Mouse (Mus musculus) heart, postnatal 14 days (tissue): ENCODE results near the gene Amotl1. TPM values are rescaled to one million over a fixed set of nuclear protein-coding genes. Genes with fewer than 3 reads are reported as not detected.
"Not testable (repeated sequence)": the region's sequence is repeated elsewhere in the genome, so short reads cannot be mapped to it uniquely, and the experiment has no call there.

Experiments used
- DNase-seq, 2 experiments: peaks; one replicate each; pipeline ENCODE4 v3.0.0; 2021 to 2022
- intact Hi-C: fragments of 180-260 bp; cut with DNase I; formaldehyde crosslinking; loops from one replicate; pipeline ENCODE4 v1.15.1; 2025
- long read RNA-seq, 2 experiments: library from polyadenylated mRNA; stranded (forward); transcript quantifications; one replicate each; pipeline ENCODE4 v2.0.0; 2021
- total RNA-seq, 2 experiments: library from RNA; stranded (reverse); gene quantifications; 2 replicates each; pipeline ENCODE4 v1.2.3; 2021

Gene Amotl1
- total RNA-seq, result 10 to 100 TPM; 54.1 to 55.8 TPM
- long read RNA-seq, experiment 1, partial matches to known transcripts, result 0 of 10 reads
- long read RNA-seq, experiment 1, other reads (novel, unspliced or antisense), result 10 of 10 reads
- long read RNA-seq, experiment 2, partial matches to known transcripts, result 0 of 13 reads
- long read RNA-seq, experiment 2, other reads (novel, unspliced or antisense), result 13 of 13 reads

DNA sequence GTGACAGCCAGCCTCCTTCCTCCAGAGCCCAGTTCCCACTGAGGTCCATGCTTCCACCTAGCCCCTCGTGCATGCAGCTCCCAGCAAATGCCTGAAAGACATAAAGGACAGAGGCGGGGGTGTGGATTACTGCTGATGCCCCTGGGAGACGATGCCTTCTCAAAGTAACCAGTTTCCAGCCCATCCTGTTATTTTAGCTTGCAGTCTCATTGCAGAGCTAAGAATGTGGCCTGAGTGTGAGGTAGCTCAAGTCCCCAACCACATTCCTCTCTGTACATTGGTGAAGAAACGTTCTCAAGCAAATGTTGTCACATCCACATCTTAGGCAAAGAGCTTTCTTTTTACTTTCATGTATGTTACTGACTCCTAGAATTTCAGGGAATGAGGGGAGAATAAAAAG lies at the start of gene Amotl1:
TSS of gene Amotl1 (minus strand) at position 101 of the 400 bp plus-strand sequence.
- intact Hi-C loops, result no loop called here
- no peak for DNase-seq

DNA sequence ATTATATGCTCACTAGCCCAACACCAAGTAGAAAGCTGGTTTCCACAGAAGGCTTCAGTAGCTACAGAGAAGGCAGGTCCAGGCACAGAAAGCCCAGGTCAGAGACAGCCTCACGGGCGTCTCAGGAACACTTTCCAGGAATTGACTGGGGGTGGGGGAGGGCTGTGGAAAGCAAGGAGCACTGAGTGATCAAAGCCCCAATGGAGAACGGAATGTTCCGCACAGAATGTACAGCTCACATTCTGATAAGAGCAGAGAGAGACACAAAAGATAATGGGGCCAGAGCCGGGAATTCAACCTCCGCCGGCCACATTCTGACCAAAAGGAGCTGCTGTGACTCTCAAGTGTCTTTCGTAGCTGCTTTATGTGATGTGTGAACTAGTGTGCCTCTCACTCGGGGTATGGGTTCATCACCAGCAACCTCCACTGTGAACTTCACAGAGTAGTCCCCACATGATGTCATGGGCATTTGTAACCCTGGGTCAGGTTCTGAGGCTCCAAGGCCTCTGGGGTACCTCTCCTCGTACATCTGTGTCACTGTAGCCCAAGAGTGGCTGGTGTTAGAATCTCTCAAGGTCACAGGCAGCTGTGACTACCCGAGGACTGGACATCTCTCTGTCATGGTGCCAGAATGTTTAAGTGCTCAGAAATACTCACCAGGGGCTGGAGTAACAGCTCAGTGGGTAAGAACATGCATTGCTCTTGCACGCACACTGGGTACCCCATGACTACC lies 44.7 kb upstream of the Amotl1 start:
- DNase-seq, result no peak
- intact Hi-C loops, result loop anchor here (10.0 kb wide), 1 partner anchor 335 kb away; no protein-coding TSS in a partner anchor

DNA sequence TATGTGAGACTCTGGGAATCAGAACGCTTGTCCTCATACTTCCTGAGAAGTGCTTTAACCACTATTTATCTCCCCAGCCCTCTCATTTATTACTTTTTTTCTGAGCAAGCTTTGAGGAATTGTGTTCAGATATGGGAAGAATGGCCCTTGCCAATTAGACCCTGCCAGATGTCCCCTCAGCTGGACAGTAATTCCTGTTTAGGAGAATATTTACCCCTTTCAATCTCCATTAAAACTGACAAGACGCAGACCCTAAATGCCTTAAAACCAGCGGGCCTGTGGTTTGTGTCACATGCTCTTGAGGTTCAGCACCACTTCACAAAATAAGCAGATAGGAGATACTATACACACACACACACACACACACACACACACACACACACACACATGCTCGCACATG lies 39.5 kb upstream of the Amotl1 start:
- intact Hi-C loops, result no loop called here

DNA sequence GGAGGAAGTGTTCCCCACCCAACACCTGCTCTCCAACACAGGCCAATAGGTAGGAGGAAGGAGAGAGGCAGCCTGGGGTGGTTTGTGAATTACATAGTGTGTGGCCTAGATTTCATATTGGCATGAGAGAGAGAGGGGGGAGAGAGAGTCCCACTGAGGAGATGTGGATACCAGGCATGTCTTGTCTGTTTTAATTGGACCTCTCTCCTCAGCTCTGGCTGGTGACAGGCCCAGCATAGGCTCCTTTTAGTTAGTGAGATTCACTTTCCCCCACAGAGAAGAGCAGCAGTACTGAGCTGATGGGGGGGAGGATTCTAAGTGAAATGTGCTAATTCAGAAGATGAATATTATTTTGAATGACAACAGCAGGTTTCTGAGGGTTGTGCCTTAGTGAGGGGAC lies 37.9 kb upstream of the Amotl1 start:
- no peak for DNase-seq
- intact Hi-C loops, result no loop called here

More for the DNA sequence above, 39.5 kb upstream of the Amotl1 start:
- DNase-seq, result no peak

DNA sequence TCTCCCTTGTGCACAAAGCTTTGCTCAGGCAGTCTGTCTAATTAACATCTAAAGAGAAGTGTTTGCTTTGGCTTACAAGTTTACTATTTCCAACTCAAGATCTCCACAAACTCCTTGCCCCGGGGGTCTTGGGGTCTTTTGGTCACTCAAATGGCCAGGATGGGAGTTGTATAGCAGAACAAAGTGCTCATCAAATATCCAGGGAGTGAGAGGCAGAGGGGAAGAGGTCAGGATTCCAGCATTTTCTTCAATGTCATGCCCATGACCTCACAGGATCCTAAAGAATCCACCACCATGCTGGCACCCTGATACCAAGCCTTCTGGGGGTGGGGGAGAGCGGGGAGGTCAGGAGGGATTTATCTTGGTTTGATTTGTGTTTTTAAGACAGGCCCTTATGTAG lies 35.7 kb upstream of the Amotl1 start:
- DNase-seq, result no peak
- intact Hi-C loops, result no loop called here

DNA sequence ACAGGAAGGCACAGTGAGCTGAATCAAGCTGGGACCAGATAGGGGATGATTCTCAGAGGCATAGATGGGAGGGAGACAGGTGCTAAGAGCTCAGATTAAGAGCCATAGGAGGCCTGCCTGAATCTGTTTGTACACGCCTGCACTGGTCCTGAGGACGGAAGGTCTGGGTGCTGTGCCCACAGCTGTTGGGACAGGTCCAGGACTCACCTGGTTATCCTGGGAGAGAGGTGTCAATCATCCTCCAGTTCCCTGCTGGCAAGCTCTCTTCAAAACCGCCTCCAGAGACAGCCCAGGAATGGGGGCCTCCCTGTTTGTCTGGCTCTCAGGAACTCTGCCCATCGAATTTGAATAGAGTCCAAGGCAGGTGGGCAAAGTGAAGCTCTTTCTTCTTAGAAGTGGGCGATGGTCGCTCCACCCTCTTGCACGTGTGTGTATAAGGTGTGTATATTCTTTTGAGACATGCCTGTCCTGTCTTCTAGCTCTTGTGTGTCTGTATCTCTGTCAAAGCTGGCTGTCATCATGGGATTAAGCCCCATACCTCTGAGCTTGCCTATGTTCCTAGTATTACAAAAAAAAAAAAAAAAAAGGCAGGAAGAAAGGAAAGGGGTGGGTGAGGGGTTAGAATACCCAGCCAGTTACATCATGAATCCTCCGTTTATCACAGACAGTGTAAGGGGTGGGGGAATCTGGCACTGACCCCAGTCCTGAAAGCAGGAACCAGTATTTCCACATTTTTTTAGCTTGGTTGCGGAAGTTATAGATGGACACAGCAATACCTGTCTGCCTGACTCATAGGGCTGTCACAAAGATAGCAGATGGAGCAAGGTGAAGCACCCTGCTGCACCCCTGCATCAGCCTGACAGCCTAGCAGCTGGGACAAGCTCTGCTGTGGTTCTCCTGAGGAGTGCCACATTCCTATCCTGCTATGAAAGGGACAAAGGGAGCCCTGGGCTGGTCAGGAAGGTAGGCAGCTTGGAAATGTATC lies 31.1 kb upstream of the Amotl1 start:
- intact Hi-C loops, result no loop called here
- DNase-seq, result no peak

DNA sequence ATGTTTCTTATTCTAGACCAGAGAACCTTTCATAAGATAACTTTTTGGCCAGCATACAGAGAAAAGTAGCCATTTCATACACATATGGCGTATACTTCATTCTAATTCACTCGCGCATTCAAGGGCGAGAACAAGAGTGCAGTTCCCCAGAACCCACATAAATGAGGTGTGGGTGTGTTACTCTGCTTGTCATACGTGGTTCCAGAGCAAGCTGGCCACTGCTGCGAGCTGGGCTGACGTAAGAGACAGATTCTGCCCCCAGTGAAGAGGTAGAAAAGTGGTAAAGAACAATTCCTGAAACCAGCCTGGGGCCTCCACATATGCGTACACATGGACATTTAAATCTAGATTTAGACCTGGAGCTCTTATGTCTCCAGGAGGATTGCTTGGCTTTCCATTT lies 29.6 kb upstream of the Amotl1 start:
- intact Hi-C loops, result no loop called here

DNA sequence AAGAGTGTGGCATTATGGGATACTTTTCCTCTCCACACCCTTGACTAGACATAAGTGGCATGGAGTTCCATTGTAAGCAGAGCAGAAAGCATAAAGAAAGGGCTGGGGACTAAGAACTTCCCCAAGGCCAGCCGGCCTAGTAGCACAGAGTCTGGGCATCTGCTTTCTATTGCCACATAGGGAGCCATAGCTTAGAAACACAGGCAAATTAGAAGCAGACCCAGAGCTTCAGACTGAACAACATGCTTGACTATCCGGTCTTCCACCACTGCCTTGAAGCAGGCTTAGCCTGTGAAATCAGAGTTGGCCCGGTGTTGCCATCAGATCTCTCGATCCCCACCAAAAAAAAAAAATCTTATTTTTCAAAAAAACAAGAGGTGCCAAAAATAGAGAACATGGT lies 28.3 kb upstream of the Amotl1 start:
- intact Hi-C loops, result no loop called here
- no peak for DNase-seq

More for the DNA sequence above, 29.6 kb upstream of the Amotl1 start:
- DNase-seq, result no peak

DNA sequence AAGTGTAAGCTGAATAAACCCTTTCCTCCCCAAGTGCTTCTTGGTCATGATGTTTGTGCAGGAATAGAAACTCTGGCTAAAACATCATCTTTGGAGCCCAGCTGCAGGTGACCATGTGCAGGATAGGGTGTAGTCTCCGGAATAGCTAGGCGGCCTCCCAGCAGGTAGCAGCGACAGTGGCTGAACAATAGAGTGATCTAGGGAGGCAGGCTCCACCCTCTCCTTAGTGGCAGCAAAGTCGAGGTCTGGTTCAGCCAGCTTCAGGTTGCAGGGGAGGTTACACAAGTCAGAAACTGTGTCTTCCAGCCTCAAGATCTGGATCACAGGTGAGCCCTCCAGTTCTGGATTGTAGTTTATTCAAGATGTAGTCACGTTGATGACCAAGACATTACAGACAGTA lies 27.1 kb upstream of the Amotl1 start:
- DNase-seq, intact Hi-C loops: not testable (repeated sequence)

DNA sequence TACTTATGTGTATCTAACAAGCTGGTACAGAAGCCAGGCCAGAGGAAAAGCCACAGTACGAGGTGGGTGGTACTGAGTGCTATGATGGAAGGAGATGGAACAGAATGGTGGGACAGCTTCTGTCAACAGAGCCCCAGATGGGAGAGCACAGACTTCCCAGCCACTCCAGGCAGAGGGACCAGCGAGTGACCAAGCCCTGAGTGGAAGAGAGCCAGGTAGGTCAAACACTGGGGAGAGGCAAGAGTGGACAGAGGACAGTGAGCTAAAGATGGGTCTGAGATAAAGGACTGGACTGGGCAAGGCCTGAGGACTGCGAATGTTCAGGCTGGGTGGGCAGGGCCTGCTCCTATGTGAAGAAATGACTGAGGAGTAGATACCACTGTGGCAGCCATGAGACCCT lies 23.5 kb upstream of the Amotl1 start:
- intact Hi-C loops, result no loop called here
- DNase-seq, result no peak

DNA sequence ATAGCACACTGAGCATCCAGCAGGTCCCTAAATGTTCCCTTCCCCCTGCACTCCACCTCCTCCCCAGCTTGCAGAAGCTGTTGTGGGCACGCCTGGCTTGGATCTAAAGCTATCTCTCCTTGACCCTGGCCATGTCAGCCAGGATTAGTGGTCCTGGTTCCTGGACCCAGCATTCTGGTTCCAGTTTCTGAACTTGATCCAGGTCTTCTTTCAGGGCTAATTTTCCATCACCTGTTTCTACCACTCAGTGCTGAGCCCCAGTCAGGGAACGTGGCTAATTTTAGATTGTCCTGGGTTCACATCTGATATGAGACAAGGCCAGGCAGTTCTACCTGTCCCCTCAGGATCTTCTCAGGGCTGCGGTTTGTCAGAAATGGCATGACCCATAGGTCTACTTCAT lies 21.2 kb upstream of the Amotl1 start:
- intact Hi-C loops, result no loop called here

DNA sequence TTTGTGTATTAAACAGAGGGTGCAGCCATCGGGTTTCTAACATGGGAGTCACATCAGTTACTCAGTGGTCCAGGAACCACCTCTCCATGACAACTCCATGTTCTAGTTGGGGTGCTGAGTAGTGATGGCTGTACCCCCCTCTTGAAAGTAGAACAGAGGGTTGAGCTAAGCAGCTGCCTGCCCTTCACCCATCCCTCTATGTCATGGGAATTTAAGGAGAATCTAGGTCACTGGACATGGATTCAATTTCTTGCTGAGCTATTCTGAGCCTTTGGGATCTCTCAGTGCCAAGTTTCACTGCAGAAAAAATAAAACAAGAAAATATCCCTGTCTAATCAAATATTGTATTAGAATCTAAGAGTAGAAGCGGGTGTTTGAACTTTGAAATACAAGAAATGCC lies 18.7 kb upstream of the Amotl1 start:
- DNase-seq, result no peak

More for the DNA sequence above, 21.2 kb upstream of the Amotl1 start:
- no peak for DNase-seq

DNA sequence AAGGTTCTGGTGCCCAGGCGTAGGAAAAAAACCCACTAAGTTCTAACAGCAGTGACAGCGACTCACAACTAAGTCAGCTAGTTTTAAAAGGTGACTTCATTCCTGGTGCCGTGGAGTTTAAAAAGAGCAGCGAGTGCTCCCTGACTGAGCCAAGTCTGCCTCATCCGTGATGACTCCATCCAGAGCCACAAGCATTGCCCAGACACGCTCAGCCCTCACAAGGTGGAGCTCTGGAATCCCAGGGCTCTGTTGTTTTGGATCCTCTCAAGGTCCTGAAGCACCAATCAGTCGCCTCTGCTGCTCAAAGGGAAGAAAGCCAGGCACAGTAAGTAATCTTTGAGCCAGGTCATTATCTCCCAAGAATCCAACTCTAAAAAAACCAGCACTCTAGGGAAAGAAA lies 18.0 kb upstream of the Amotl1 start:
- intact Hi-C loops, result no loop called here
- no peak for DNase-seq

More for the DNA sequence above, 18.7 kb upstream of the Amotl1 start:
- intact Hi-C loops, result no loop called here

DNA sequence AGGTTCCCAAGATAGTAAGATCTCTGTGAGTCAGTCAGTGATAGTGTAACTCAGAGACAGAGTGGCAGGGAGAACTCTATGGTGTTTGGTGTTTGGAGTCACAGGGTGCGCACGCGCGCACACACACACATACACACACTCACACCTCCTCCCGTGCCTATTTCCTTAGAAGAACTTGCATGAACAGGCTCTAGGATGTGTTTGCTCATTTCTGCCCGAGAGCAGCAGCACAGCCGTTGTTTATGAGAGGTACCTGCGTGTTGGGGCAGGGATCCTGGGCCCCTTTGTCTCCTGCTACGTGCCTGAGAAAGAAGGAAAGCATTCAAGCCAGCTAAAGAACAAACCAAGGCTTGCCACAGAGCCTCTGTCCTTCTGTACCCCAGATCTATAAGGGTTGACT lies 17.3 kb upstream of the Amotl1 start:
- DNase-seq, result no peak
- intact Hi-C loops, result no loop called here

DNA sequence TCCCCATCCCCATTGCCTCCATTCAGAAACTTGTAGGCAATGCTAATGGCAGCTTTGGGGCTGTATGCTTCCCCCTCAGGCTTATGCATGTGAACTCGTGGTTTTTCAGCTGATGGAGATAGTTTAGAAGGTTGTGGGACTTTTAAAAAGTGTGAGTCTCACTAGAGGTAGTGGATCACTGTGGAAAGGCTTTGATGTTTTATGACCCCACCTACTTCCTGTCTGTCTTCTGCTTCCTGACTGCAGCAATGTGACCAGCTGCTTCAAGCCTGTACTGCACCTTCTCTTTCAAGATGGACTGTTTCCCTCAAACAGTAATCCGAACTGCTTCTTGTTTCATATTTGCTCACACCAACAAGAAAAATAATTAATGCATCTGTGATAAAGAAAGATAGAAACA lies 13.1 kb upstream of the Amotl1 start:
- no peak for DNase-seq
- intact Hi-C loops, result no loop called here

DNA sequence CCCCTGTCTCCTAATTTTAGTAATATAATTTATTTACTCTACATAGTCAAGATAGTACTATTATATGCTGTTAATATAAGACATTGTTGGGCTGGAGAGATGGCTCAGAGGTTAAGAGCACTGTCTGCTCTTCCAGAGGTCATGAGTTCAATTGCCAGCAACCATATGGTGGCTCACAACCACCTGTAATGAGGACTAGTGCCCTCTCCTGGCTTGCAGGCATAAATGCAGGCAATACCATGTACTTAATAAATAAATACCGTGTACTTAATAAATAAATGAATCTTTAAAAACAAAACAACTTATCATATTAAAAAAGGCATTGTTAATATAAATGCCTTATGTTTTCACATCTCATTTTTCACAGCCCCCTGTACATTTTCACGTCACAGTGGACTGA lies 9.2 kb upstream of the Amotl1 start:
- DNase-seq, result no peak
- intact Hi-C loops, result no loop called here

DNA sequence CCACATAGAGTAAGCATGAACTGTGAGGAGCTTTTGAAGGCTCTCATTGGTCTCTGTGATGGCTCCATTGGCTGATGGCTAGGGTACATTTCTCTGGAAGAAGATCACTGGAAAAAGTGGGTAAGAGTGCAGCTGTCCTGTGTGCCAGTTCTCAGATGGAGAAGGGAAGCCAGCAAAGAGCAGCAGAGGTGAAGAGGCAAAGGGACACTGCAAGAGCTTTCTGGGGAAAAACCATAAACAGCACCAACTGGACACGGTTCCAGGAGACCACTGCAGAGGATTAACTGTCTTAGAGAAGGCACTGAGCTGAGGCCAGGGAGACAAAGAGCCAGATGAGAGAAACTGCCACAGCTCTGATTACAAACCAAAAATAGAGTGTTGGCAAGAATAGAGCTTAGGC lies 7.9 kb upstream of the Amotl1 start:
- intact Hi-C loops, result no loop called here
- no peak for DNase-seq

DNA sequence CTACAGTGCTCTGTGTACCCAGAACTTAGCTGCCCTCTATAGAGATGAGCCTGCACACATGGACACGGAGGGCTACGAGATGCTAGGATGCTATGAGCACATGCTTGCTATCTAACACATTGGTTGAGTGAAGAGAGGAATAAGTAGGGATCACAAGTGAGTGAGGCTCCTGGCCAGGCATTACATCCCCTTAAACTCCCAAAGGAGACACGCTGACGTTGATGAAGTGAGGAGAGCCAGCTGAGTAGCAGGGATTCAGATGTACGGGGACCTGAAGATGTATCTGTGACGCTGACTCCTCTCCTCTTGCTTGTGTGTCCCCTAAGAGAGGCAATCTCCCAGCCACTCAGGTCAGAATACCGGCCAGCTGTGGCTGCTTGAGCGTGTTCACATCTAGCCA lies 3.0 kb upstream of the Amotl1 start:
- intact Hi-C loops, result no loop called here
- DNase-seq, result no peak

DNA sequence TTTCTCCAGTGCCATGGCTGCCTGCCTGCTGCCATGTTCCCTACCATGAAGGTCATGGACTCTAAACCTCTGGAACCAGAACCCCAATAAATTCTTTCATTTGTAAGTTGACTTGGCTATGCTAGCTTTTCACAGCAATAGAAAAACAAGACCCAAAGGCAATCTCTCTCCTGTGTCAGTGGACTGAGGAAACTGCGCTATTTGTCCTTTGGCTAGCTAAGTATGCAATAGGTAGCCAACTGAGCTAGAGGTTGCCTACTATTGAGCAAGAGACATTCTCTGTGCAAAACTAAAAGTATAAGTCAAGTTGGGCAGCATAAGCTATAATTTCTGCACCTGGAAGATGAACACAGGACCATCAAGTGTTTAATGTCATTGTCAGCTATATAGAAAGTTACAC lies 1.8 kb upstream of the Amotl1 start:
- intact Hi-C loops, result no loop called here
- no peak for DNase-seq

DNA sequence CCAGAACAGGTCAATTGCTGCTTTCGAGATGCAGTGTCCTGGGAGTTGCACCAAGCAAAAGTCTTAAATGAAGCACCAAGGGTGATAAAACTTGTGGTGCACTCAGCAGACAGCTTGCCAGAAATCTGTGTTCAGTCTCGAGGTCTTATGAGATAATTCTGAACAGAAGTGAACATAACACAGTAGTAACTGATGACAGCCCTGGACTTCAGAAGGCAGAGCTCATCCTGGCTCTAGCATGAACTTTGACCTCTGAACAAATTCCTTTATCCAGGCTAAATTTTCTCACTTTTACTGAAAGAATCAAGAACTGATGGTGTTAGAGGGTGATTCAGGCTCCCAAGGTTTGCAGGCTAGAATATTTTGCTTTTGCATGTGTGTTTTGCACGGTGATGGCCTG lies 1.2 kb upstream of the Amotl1 start:
- DNase-seq, result no peak
- intact Hi-C loops, result no loop called here

DNA sequence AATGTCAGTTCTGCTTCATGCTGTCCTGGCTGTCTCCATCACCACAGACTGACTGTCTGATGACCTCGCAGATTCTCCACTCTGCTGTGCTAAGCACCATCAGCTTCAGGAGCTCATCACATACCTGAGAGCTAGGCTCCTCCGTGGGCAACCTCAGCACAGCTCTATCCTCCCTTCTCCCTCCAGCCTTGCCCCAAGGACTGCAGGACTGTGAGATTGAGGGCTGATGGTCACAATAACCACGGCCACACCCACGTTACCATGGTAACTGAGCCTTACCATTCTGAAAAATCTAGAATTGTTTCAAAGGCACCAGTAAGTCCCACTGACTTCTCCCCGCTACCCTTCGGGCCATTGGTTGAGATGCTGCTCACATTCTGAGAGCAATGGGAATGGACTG lies 1.5 kb downstream of the Amotl1 start:
- intact Hi-C loops, result no loop called here

More for the DNA sequence above, 1.5 kb downstream of the Amotl1 start:
- no peak for DNase-seq
